Mouse (Mus musculus) forebrain, embryonic 14.5 days (tissue): Measurements from ENCODE around the gene Pole4. TPM values are rescaled to one million over a fixed set of nuclear protein-coding genes. Genes with fewer than 3 reads are reported as not detected.

Source experiments
- ATAC-seq: fragments of 200-750 bp; cut with Nextera tagmentation; 2 replicates; pipeline ENCODE4 v1.8.0; 2017; ENCODE audit warnings: mild to moderate bottlenecking, moderate library complexity
- DNase-seq: peaks from one replicate; pipeline ENCODE4 v3.0.0-alpha.2; 2015; ENCODE audit warnings: low spot score
- H3K27ac ChIP-seq: fragments of 300-500 bp; sonication (generic); 2 replicates; pipeline ENCODE4 v1.5.1; 2014; ENCODE audit warnings: low read depth, mild to moderate bottlenecking, control low read depth, low read length, moderate library complexity
- H3K27me3 ChIP-seq: fragments of 300-500 bp; sonication (generic); replicated peaks from 2 replicates; pipeline ENCODE4 v1.6.1; 2014; ENCODE audit warnings: low read length, control low read depth, mixed read lengths; ENCODE audit not compliant: control insufficient read depth, insufficient read depth
- H3K36me3 ChIP-seq: fragments of 300-500 bp; sonication (generic); 2 replicates; pipeline ENCODE4 v1.6.1; 2014; ENCODE audit warnings: low read length, control low read depth; ENCODE audit not compliant: control insufficient read depth, insufficient read depth
- H3K4me1 ChIP-seq: fragments of 300-500 bp; sonication (generic); 2 replicates; pipeline ENCODE4 v1.6.1; 2014; ENCODE audit warnings: antibody characterized with exemption, low read length, control low read depth; ENCODE audit not compliant: control insufficient read depth, insufficient read depth
- H3K4me2 ChIP-seq: fragments of 300-500 bp; sonication (generic); 2 replicates; pipeline ENCODE4 v1.6.1; 2014; ENCODE audit warnings: mild to moderate bottlenecking, control low read depth, low read length
- H3K4me3 ChIP-seq: fragments of 300-500 bp; sonication (generic); 2 replicates; pipeline ENCODE4 v1.5.1; 2014; ENCODE audit warnings: low read depth, low read length, control low read depth
- H3K9ac ChIP-seq: fragments of 300-500 bp; sonication (generic); 2 replicates; pipeline ENCODE4 v1.6.1; 2014; ENCODE audit warnings: mild to moderate bottlenecking, low read length, control low read depth, moderate library complexity
- H3K9me3 ChIP-seq: fragments of 300-500 bp; sonication (generic); replicated peaks from 2 replicates; pipeline ENCODE4 v1.6.1; 2016; ENCODE audit warnings: low read length, control low read depth, mixed read lengths; ENCODE audit not compliant: control insufficient read depth
- whole genome bisulfite sequencing: fragments of 180-500 bp; shearing (Covaris S2); extraction: QIAGEN DNeasy Blood & Tissue Kit; methylation state at CpG from one replicate; pipeline ENCODE4 v1.1.7; 2014; 5-methylcytosine and 5-hydroxymethylcytosine counted together
- polyA plus RNA-seq: library from polyadenylated mRNA; unstranded; fragments of >200 nt; fragmentation: Nextera tagmentation; extraction: Ambion mirVana; gene quantifications from 2 replicates; pipeline ENCODE4 v1.2.1, GENCODE M21; 2014

Pole4 gene
- polyA plus RNA-seq, result 126 and 134 TPM in 2 replicates

- Histone ChIP-seq H3K36me3 (no peaks in the 10 kb centered on the region), H3K4me1 (no peaks in the 10 kb centered on the region), H3K4me3 (no peak within 1 kb of the TSS), H3K27me3 (no peaks in the 10 kb centered on the region), H3K4me2 (no peak within 1 kb of the TSS), H3K27ac (no peak within 1 kb of the TSS), H3K9me3 (no peaks in the 10 kb centered on the region), H3K9ac (no peak within 1 kb of the TSS)
- 81% methylated on average over 5 of the region's 5 CpGs for WGBS
- ATAC-seq (no peak), DNase-seq (no peak)
Observed at GRCm38 (mm10) chr6:82705221-82705620, at the start of gene Pole4. Gene Pole4 (minus strand): TSS chr6:82705365.

- Histone ChIP-seq H3K4me2 (no peak overlapping the region), H3K27me3 (no peaks in the 10 kb centered on the region), H3K36me3 (0 out of 2 replicates have a peak, but pooled peaks cover 3% of the 10 kb centered on the region), H3K4me1 (no peaks in the 10 kb centered on the region), H3K9me3 (no peaks in the 10 kb centered on the region), H3K4me3 (no peak overlapping the region), H3K27ac (no peak overlapping the region), H3K9ac (no peak overlapping the region)
- 86% methylated on average over 6 of the region's 6 CpGs for WGBS
- no peak for DNase-seq
- ATAC-seq, result no peak
Observed at GRCm38 (mm10) chr6:82754769-82755168, 49.6 kb upstream of the Pole4 start.

GRCm38 (mm10) chr6:82753638-82754361, 48.6 kb upstream of the Pole4 start:
- ATAC-seq, result no peak

GRCm38 (mm10) chr6:82753061-82753460, 47.9 kb upstream of the Pole4 start:
- no peak for ATAC-seq
- Histone ChIP-seq H3K36me3 (no peaks in the 10 kb centered on the region), H3K4me3 (no peak overlapping the region), H3K9me3 (no peaks in the 10 kb centered on the region), H3K27me3 (no peaks in the 10 kb centered on the region), H3K4me2 (no peak overlapping the region), H3K4me1 (no peaks in the 10 kb centered on the region), H3K27ac (no peak overlapping the region), H3K9ac (no peak overlapping the region)
- no peak for DNase-seq
- WGBS, result 90% methylated on average over 11 of the region's 11 CpGs

More at GRCm38 (mm10) chr6:82753638-82754361, 48.6 kb upstream of the Pole4 start:
- no peaks in the 10 kb centered on the region for H3K9me3 ChIP-seq
- H3K27me3 ChIP-seq, result no peaks in the 10 kb centered on the region
- H3K27ac ChIP-seq, result no peak overlapping the region
- no peak for DNase-seq
- no peak overlapping the region for H3K9ac ChIP-seq
- no peak overlapping the region for H3K4me2 ChIP-seq
- H3K4me1 ChIP-seq, result no peaks in the 10 kb centered on the region
- 94% methylated on average over 14 of the region's 14 CpGs for WGBS
- no peak overlapping the region for H3K4me3 ChIP-seq
- no peaks in the 10 kb centered on the region for H3K36me3 ChIP-seq

- no peak overlapping the region for H3K4me3 ChIP-seq
- DNase-seq (no peak), ATAC-seq (no peak)
- no peaks in the 10 kb centered on the region for H3K4me1 ChIP-seq
- H3K27me3 ChIP-seq, result no peaks in the 10 kb centered on the region
- no peaks in the 10 kb centered on the region for H3K36me3 ChIP-seq
- no peak overlapping the region for H3K9ac ChIP-seq
- no peaks in the 10 kb centered on the region for H3K9me3 ChIP-seq
- 97% methylated on average over 7 of the region's 7 CpGs for WGBS
- no peak overlapping the region for H3K27ac ChIP-seq
- no peak overlapping the region for H3K4me2 ChIP-seq
Observed at GRCm38 (mm10) chr6:82751791-82752190, 46.6 kb upstream of the Pole4 start.

- Histone ChIP-seq H3K27me3 (no peaks in the 10 kb centered on the region), H3K4me2 (no peak overlapping the region), H3K4me1 (no peaks in the 10 kb centered on the region), H3K9me3 (no peaks in the 10 kb centered on the region), H3K36me3 (no peaks in the 10 kb centered on the region), H3K27ac (no peak overlapping the region), H3K4me3 (no peak overlapping the region), H3K9ac (no peak overlapping the region)
- ATAC-seq (no peak), DNase-seq (no peak)
- WGBS, result 97% methylated on average over 11 of the region's 11 CpGs
Observed at GRCm38 (mm10) chr6:82751031-82751430, 45.9 kb upstream of the Pole4 start.

GRCm38 (mm10) chr6:82750063-82750462, 44.9 kb upstream of the Pole4 start:
- H3K36me3 ChIP-seq, result no peaks in the 10 kb centered on the region
- DNase-seq (no peak), ATAC-seq (no peak)
- no peak overlapping the region for H3K4me3 ChIP-seq
- no peak overlapping the region for H3K27ac ChIP-seq
- 51% methylated on average over 2 of the region's 2 CpGs for WGBS
- no peak overlapping the region for H3K4me2 ChIP-seq
- H3K27me3 ChIP-seq, result no peaks in the 10 kb centered on the region
- H3K9ac ChIP-seq, result no peak overlapping the region
- H3K4me1 ChIP-seq, result no peaks in the 10 kb centered on the region
- no peaks in the 10 kb centered on the region for H3K9me3 ChIP-seq

- Histone ChIP-seq H3K9ac (no peak overlapping the region), H3K4me2 (no peak overlapping the region), H3K36me3 (peaks cover 5% of the 10 kb centered on the region; the same call in 1 of the 2 replicates), H3K4me1 (no peaks in the 10 kb centered on the region), H3K9me3 (no peaks in the 10 kb centered on the region), H3K27me3 (no peaks in the 10 kb centered on the region), H3K4me3 (no peak overlapping the region), H3K27ac (no peak overlapping the region)
- DNase-seq (no peak), ATAC-seq (no peak)
- 93% methylated on average over 9 of the region's 9 CpGs for WGBS
Observed at GRCm38 (mm10) chr6:82748106-82748672, 43.0 kb upstream of the Pole4 start.

GRCm38 (mm10) chr6:82747085-82747484, 41.9 kb upstream of the Pole4 start:
- ATAC-seq (no peak), DNase-seq (no peak)
- WGBS, result 95% methylated on average over 5 of the region's 5 CpGs
- H3K27me3 ChIP-seq, result no peaks in the 10 kb centered on the region
- no peak overlapping the region for H3K4me2 ChIP-seq
- no peaks in the 10 kb centered on the region for H3K4me1 ChIP-seq
- H3K9me3 ChIP-seq, result no peaks in the 10 kb centered on the region
- peaks cover 13% of the 10 kb centered on the region for H3K36me3 ChIP-seq
- H3K4me3 ChIP-seq, result no peak overlapping the region
- H3K9ac ChIP-seq, result no peak overlapping the region
- H3K27ac ChIP-seq, result no peak overlapping the region
